Mouse (Mus musculus): ENCODE results near the gene Abcb9. TPM values are rescaled to one million over a fixed set of nuclear protein-coding genes. Genes with fewer than 3 reads are reported as not detected.

Abcb9 gene
- polyA plus RNA-seq, 1 experiment from 2014 or later, result 2.3 TPM

- H3K4me3 ChIP-seq (replicated peaks), result no peak overlapping the region
- H3K27me3 ChIP-seq (replicated peaks), result 0 out of 2 replicates have a peak, but pooled peaks cover 5% of the 10 kb centered on the region
- H3K4me1 ChIP-seq (replicated peaks), result peaks cover 6% of the 10 kb centered on the region
- H3K9ac ChIP-seq, result no peak overlapping the region
- no peak overlapping the region for H3K4me2 ChIP-seq (replicated peaks)
- no peak overlapping the region for H3K27ac ChIP-seq
- H3K9me3 ChIP-seq, result no peaks in the 10 kb centered on the region
- 82% methylated on average over 23 of the region's 23 CpGs for WGBS
- H3K36me3 ChIP-seq, result no peaks in the 10 kb centered on the region
- no peak for ATAC-seq
Observed at GRCm38 (mm10) chr5:124089868-124090267, 5.7 kb downstream of the Abcb9 start.

GRCm38 (mm10) chr5:124086876-124087275, 8.7 kb downstream of the Abcb9 start:
- Histone ChIP-seq H3K4me2 (replicated peaks) (no peak overlapping the region), H3K27ac (no peak overlapping the region), H3K36me3 (no peaks in the 10 kb centered on the region), H3K4me1 (replicated peaks) (peaks cover 9% of the 10 kb centered on the region; the same call in 1 of the 2 replicates), H3K9ac (no peak overlapping the region), H3K27me3 (replicated peaks) (no peaks in the 10 kb centered on the region), H3K9me3 (no peaks in the 10 kb centered on the region), H3K4me3 (replicated peaks) (no peak overlapping the region)
- no peak for ATAC-seq
- 90% methylated on average over 4 of the region's 4 CpGs for WGBS

- H3K4me1 ChIP-seq (replicated peaks), result peaks cover 10% of the 10 kb centered on the region; the same call in 1 of the 2 replicates
- H3K27ac ChIP-seq, result no peak overlapping the region
- no peaks in the 10 kb centered on the region for H3K27me3 ChIP-seq (replicated peaks)
- H3K9me3 ChIP-seq, result no peaks in the 10 kb centered on the region
- ATAC-seq, result no peak
- WGBS, result 74% methylated on average over 3 of the region's 3 CpGs
- H3K9ac ChIP-seq, result no peak overlapping the region
- H3K4me2 ChIP-seq (replicated peaks), result no peak overlapping the region
- H3K4me3 ChIP-seq (replicated peaks), result no peak overlapping the region
- H3K36me3 ChIP-seq, result no peaks in the 10 kb centered on the region
Observed at GRCm38 (mm10) chr5:124085513-124085912, 10.1 kb downstream of the Abcb9 start.

GRCm38 (mm10) chr5:124084588-124085173, 10.9 kb downstream of the Abcb9 start:
- Histone ChIP-seq H3K27me3 (replicated peaks) (no peaks in the 10 kb centered on the region), H3K36me3 (no peaks in the 10 kb centered on the region), H3K9ac (no peak overlapping the region), H3K27ac (no peak overlapping the region), H3K4me1 (replicated peaks) (peaks cover 10% of the 10 kb centered on the region; the same call in 1 of the 2 replicates), H3K9me3 (no peaks in the 10 kb centered on the region), H3K4me2 (replicated peaks) (no peak overlapping the region), H3K4me3 (replicated peaks) (no peak overlapping the region)
- 41% methylated on average over 11 of the region's 11 CpGs for WGBS
- peak; percentile 72 for ATAC-seq

DNA sequence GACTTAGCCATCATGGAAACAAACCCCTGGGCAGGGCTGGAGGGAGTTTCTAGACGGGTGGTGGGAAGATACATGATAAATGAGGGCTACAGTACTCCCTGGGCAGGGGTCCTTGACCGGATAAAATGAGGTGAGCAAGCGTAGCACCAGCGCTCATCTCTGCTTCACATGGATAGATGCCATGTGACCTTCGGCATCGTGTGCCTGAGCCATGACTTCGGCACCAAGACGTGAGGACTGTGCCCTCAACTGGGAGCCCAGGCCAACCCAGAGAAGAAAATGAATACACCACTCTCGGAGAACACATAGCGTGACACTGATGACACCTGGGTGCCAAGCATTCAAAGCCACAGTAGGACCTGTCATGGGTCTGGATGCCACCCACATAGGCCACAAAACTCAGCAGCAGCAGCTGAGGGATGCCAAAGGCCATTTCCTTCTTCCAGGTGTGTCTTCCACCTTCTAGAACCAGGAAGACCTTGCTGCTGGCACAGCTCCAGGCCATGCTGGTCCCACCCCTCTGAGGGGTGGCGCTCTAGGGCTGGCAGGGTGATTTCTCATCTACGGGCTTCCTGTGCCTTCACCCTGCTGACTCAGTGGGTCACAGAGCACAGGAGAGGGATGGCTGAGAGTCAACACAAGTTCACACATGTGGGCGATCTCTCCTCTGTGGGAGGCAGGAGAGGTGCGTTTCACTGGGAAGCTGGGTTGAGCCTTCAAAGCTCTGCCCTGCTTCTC, 11.6 kb downstream of the Abcb9 start:
- no peak overlapping the region for H3K27ac ChIP-seq
- WGBS, result 87% methylated on average over 14 of the region's 14 CpGs

GRCm38 (mm10) chr5:124082941-124083688, 12.5 kb downstream of the Abcb9 start:
- Histone ChIP-seq H3K4me2 (replicated peaks) (no peak overlapping the region), H3K27ac (no peak overlapping the region), H3K36me3 (no peaks in the 10 kb centered on the region), H3K27me3 (replicated peaks) (no peaks in the 10 kb centered on the region), H3K9me3 (no peaks in the 10 kb centered on the region), H3K4me3 (replicated peaks) (no peak overlapping the region), H3K9ac (no peak overlapping the region), H3K4me1 (replicated peaks) (peaks cover 10% of the 10 kb centered on the region; the same call in 1 of the 2 replicates)
- ATAC-seq, result no peak
- 86% methylated on average over 17 of the region's 17 CpGs for WGBS

More for the DNA sequence above, 11.6 kb downstream of the Abcb9 start:
- H3K4me1 ChIP-seq (replicated peaks), result peaks cover 10% of the 10 kb centered on the region; the same call in 1 of the 2 replicates
- no peaks in the 10 kb centered on the region for H3K9me3 ChIP-seq
- no peak overlapping the region for H3K9ac ChIP-seq
- no peaks in the 10 kb centered on the region for H3K36me3 ChIP-seq
- no peak overlapping the region for H3K4me3 ChIP-seq (replicated peaks)
- no peak overlapping the region for H3K4me2 ChIP-seq (replicated peaks)
- H3K27me3 ChIP-seq (replicated peaks), result no peaks in the 10 kb centered on the region
- peak; percentile 53; the same call in 1 of the 2 replicates for ATAC-seq

DNA sequence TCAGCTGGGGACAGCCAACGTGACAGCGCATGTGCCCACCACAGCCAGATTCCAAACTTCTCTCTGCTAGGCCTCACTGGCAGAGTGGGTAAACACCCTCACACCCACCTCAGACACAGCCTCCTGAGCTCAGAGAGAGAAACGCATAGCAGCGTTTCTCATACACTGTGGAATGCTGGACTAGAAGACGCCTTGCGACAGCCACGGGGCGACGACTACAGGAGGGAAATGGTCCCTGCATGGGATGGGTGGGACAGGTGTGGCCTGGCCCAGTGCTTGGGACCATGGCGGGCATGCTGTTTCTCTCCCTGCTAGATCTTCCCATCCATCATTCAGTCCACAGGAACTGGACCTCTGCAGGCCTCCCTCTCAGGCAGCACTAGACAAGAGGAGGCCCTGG, 13.2 kb downstream of the Abcb9 start:
- Histone ChIP-seq H3K9ac (no peak overlapping the region), H3K4me1 (replicated peaks) (peaks cover 12% of the 10 kb centered on the region; the same call in 1 of the 2 replicates), H3K36me3 (no peaks in the 10 kb centered on the region), H3K4me2 (replicated peaks) (no peak overlapping the region), H3K9me3 (no peaks in the 10 kb centered on the region), H3K27ac (no peak overlapping the region), H3K4me3 (replicated peaks) (no peak overlapping the region), H3K27me3 (replicated peaks) (no peaks in the 10 kb centered on the region)
- WGBS, result 73% methylated on average over 10 of the region's 10 CpGs
- ATAC-seq, result no peak

GRCm38 (mm10) chr5:124079880-124080279, 15.7 kb downstream of the Abcb9 start:
- H3K27me3 ChIP-seq (replicated peaks), result no peaks in the 10 kb centered on the region
- WGBS, result 87% methylated on average over 17 of the region's 17 CpGs
- H3K4me3 ChIP-seq (replicated peaks), result no peak overlapping the region
- ATAC-seq, result no peak
- H3K9me3 ChIP-seq, result no peaks in the 10 kb centered on the region
- peaks cover 29% of the 10 kb centered on the region for H3K4me1 ChIP-seq (replicated peaks)
- no peak overlapping the region for H3K27ac ChIP-seq
- H3K36me3 ChIP-seq, result no peaks in the 10 kb centered on the region
- no peak overlapping the region for H3K9ac ChIP-seq
- no peak overlapping the region for H3K4me2 ChIP-seq (replicated peaks)

DNA sequence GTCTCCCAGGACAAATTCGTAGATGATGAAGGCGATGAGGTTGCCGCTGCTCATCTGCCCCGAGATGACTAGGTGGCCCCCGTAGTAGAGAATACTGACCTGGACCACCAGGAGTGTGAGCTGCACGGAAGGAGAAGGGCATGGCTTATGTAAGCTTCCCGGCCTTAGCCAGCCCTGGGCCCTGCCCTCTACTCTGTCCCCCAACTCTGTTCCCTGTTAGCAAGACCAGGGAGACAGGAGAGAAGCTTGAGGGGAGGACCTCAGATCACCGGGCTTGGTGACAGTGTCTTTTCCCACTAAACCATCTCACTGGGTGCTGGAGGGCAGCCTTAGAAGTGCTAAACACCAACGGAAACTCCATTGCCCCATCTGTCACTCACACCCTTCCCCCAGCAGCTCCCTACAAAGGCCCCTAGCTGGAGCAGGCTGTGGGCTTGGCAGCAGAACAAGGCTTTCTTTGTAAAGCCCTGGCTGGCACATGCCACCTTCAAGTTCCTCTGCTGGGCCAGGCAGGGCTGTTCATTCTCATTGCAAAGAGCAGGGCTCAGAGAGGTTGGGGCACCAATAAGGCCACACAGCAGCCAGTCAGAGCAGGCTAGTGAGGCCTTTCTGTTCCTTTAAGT, 16.7 kb downstream of the Abcb9 start:
- H3K9me3 ChIP-seq, result no peaks in the 10 kb centered on the region
- peaks cover 30% of the 10 kb centered on the region for H3K4me1 ChIP-seq (replicated peaks)
- H3K4me3 ChIP-seq (replicated peaks), result no peak overlapping the region
- 60% methylated on average over 9 of the region's 9 CpGs for WGBS
- no peaks in the 10 kb centered on the region for H3K36me3 ChIP-seq
- no peak overlapping the region for H3K9ac ChIP-seq
- no peak for ATAC-seq
- no peak overlapping the region for H3K4me2 ChIP-seq (replicated peaks)
- H3K27me3 ChIP-seq (replicated peaks), result no peaks in the 10 kb centered on the region
- H3K27ac ChIP-seq, result no peak overlapping the region

- no peaks in the 10 kb centered on the region for H3K9me3 ChIP-seq
- H3K4me2 ChIP-seq (replicated peaks), result no peak overlapping the region
- no peaks in the 10 kb centered on the region for H3K36me3 ChIP-seq
- WGBS, result 52% methylated on average over 6 of the region's 6 CpGs
- no peak overlapping the region for H3K27ac ChIP-seq
- no peaks in the 10 kb centered on the region for H3K27me3 ChIP-seq (replicated peaks)
- H3K9ac ChIP-seq, result no peak overlapping the region
- no peak overlapping the region for H3K4me3 ChIP-seq (replicated peaks)
- no peak for ATAC-seq
- H3K4me1 ChIP-seq (replicated peaks), result peaks cover 33% of the 10 kb centered on the region
Observed at GRCm38 (mm10) chr5:124077856-124078460, 17.6 kb downstream of the Abcb9 start.

- no peak for ATAC-seq
- no peak overlapping the region for H3K27ac ChIP-seq
- WGBS, result 87% methylated on average over 13 of the region's 13 CpGs
Observed at GRCm38 (mm10) chr5:124077241-124077640, 18.4 kb downstream of the Abcb9 start.

GRCm38 (mm10) chr5:124076559-124076958, 19.0 kb downstream of the Abcb9 start:
- peak; percentile 79 for ATAC-seq
- H3K27ac ChIP-seq, result peak overlapping the region; percentile 55
- WGBS, result 44% methylated on average over 9 of the region's 9 CpGs

More at GRCm38 (mm10) chr5:124077241-124077640, 18.4 kb downstream of the Abcb9 start:
- H3K4me3 ChIP-seq (replicated peaks), result no peak overlapping the region
- H3K4me2 ChIP-seq (replicated peaks), result no peak overlapping the region
- peaks cover 33% of the 10 kb centered on the region for H3K4me1 ChIP-seq (replicated peaks)
- H3K9ac ChIP-seq, result no peak overlapping the region
- H3K27me3 ChIP-seq (replicated peaks), result no peaks in the 10 kb centered on the region
- no peaks in the 10 kb centered on the region for H3K36me3 ChIP-seq
- no peaks in the 10 kb centered on the region for H3K9me3 ChIP-seq

More at GRCm38 (mm10) chr5:124076559-124076958, 19.0 kb downstream of the Abcb9 start:
- Histone ChIP-seq H3K4me1 (replicated peaks) (peaks cover 33% of the 10 kb centered on the region), H3K27me3 (replicated peaks) (no peaks in the 10 kb centered on the region), H3K4me3 (replicated peaks) (no peak overlapping the region), H3K4me2 (replicated peaks) (no peak overlapping the region), H3K36me3 (no peaks in the 10 kb centered on the region), H3K9ac (no peak overlapping the region), H3K9me3 (no peaks in the 10 kb centered on the region)

All from intestine, embryonic 15.5 days (tissue).